Mouse (Mus musculus) spleen, adult 10 weeks (tissue): ENCODE data around the gene Arpc1b. TPM values are rescaled to one million over a fixed set of nuclear protein-coding genes. Genes with fewer than 3 reads are reported as not detected.

Source experiments
- polyA plus RNA-seq: library from polyadenylated mRNA; stranded (reverse); fragments of 350-450 nt; fragmentation: Illumina TruSeq; extraction: RNeasy Lipid Tissue Mini Kit (QIAGEN cat#74804); gene quantifications from one replicate; pipeline ENCODE4 v1.2.3, GENCODE M21; 2015; ENCODE audit warnings: low replicate concordance; ENCODE audit not compliant: insufficient read depth

Gene Arpc1b
- polyA plus RNA-seq, result 163 TPM

GRCm38 (mm10) chr5:145114071-145114605, at the start of gene Arpc1b:
TSS of gene Arpc1b (plus strand) at chr5:145114215.

GRCm38 (mm10) chr5:145083632-145084451, 30.2 kb upstream of the Arpc1b start, which contains the start of the genes Arpc1a and Kpna7:
TSS of gene Arpc1a (plus strand) at chr5:145083830.
TSS of gene Kpna7 (minus strand) at chr5:145084030.

GRCm38 (mm10) chr5:145139571-145140519, 25.8 kb downstream of the Arpc1b start, which contains the start of the genes Pdap1 and Bud31:
TSS of gene Pdap1 (minus strand) at chr5:145140238.
TSS of gene Bud31 (plus strand) at chr5:145140362.

DNA sequence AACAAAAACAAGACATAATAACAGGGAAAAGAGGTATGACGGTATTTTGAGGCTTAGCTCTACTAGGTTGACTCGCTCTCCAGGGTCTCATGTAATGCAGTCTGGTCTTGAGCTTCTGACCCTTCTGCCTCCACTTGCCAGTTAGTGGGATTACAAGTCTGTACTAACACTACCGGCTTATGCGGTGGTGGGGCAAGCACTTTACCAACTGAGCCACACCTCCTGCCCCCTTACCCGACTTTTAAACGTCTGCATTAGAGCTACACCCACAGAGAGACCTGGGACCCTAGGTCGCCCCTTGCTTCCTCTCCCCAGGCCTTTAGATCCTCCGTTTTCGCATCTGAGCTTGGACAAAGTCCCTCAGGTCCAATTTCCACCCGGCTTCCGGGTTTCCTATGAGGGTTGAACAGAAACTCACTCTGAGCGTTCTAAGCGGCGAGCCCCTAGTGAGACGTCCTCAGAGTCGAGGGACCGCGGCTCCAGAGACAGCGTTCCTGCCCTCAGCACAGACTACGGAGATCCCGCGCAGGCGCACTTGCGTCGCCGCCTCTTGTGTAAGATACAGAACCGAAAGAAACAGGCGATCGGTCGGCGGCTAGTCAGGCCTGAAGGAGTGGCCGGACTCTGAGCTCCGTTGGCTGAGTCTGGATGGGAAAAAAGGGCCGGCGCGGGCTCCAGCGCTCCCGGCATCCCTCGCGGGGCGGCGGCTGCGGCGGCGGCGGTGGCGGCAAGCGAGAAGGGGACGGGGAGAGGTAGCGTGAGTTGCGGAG, 52.7 kb downstream of the Arpc1b start, which contains the start of the genes Ptcd1 and Cpsf4:
Gene Ptcd1 (minus strand): TSS at position 573 of the 770 bp plus-strand sequence.
Gene Cpsf4 (plus strand): TSS at position 678 of the 770 bp plus-strand sequence.

Other genes with a start within 250 kb of the Arpc1b start
- gene Smurf1, start 148.4 kb upstream of the Arpc1b start, polyA plus RNA-seq, result 19.4 TPM
- not detected for gene Gm4871, start 81.5 kb upstream of the Arpc1b start, polyA plus RNA-seq
- gene 1700018F24Rik, start 71.2 kb upstream of the Arpc1b start, polyA plus RNA-seq, result not detected
- 62.9 TPM for gene Arpc1a, start 30.4 kb upstream of the Arpc1b start, polyA plus RNA-seq
- gene Kpna7, start 30.2 kb upstream of the Arpc1b start, polyA plus RNA-seq, result not detected
- gene Pdap1, start 26.0 kb downstream of the Arpc1b start, polyA plus RNA-seq, result 85.8 TPM
- gene Bud31, start 26.1 kb downstream of the Arpc1b start, polyA plus RNA-seq, result 163 TPM
- gene Ptcd1, start 52.9 kb downstream of the Arpc1b start, polyA plus RNA-seq, result 7.1 TPM
- 25.1 TPM for gene Cpsf4, start 53.0 kb downstream of the Arpc1b start, polyA plus RNA-seq
- 143 TPM for gene Atp5j2, start 77.8 kb downstream of the Arpc1b start, polyA plus RNA-seq
- 12.6 TPM for gene Zkscan14, start 87.7 kb downstream of the Arpc1b start, polyA plus RNA-seq
- gene Zkscan5, start 90.3 kb downstream of the Arpc1b start, polyA plus RNA-seq, result 5.8 TPM
- gene Zfp655, start 117.5 kb downstream of the Arpc1b start, polyA plus RNA-seq, result 43.5 TPM
- 4.8 TPM for gene Zscan25, start 166.3 kb downstream of the Arpc1b start, polyA plus RNA-seq
- not detected for gene Cyp3a57, start 231.1 kb downstream of the Arpc1b start, polyA plus RNA-seq